Mouse (Mus musculus): ENCODE results near the gene Lrrc8d. TPM values are rescaled to one million over a fixed set of nuclear protein-coding genes. Genes with fewer than 3 reads are reported as not detected.
"Not testable (repeated sequence)": the region's sequence is repeated elsewhere in the genome, so short reads cannot be mapped to it uniquely, and the experiment has no call there.

Gene Lrrc8d
- polyA plus RNA-seq, 1 experiment from 2014 or later = 24.5 TPM

GRCm38 (mm10) chr5:105683912-105684350 is 15.8 kb upstream of the Lrrc8d start:
- peak; percentile 51 for ATAC-seq (ENCODE audit: low FRiP score)
- 15% methylated on average over 4 of the region's 4 CpGs for whole genome bisulfite sequencing
- Histone ChIP-seq H3K4me1 (ENCODE audit: control insufficient read depth, insufficient read depth, low read length) (peaks cover 19% of the 10 kb centered on the region), H3K4me3 (ENCODE audit: low read depth, low read length) (no peak overlapping the region), H3K9ac (ENCODE audit: low read length) (no peak overlapping the region), H3K27ac (ENCODE audit: low read depth, low read length) (no peak overlapping the region), H3K4me2 (no peak overlapping the region), H3K36me3 (ENCODE audit: control insufficient read depth, insufficient read depth, low read length) (no peaks in the 10 kb centered on the region), H3K9me3 (ENCODE audit: control insufficient read depth, low read length) (no peaks in the 10 kb centered on the region), H3K27me3 (ENCODE audit: control insufficient read depth, insufficient read depth, low read length) (no peaks in the 10 kb centered on the region)
- DNase-seq (ENCODE audit: low spot score, missing footprints) = peak; percentile 57

DNA sequence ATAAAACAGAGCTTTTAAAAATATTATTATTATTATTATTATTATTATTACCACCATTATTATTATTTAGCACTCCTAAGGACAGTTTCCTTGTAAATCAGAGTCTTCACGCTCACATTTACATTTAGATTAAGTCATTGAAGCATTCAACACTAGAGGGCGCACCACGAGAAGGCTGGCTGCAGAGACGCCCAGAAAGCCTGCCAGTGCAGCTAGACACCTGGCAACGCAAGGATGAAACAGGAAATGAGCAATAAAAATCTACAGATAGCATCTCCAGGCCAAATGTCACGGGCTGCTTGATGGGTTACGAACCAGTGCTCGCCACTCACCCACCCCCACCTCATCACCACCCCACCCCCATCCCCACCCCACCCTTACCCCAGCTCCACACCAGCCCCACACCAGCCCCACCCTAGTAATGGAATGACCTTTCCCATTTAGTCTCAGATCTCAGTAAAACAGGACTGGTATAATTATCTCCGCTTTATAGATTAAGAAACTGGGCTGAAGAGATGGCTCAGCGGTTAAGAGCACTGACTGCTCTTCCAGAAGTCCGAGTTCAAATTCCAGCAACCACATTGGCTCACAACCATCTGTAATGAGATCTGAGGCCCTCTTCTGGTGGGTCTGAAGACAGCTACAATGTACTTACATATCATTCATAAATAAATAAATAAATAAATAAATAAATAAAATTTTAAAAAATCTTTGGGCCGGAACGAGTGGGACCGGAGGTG is 14.7 kb upstream of the Lrrc8d start:
- Histone ChIP-seq H3K9me3 (ENCODE audit: control insufficient read depth, low read length) (no peaks in the 10 kb centered on the region), H3K27ac (ENCODE audit: low read depth, low read length) (no peak overlapping the region), H3K9ac (ENCODE audit: low read length) (no peak overlapping the region), H3K36me3 (ENCODE audit: control insufficient read depth, insufficient read depth, low read length) (no peaks in the 10 kb centered on the region), H3K4me3 (ENCODE audit: low read depth, low read length) (no peak overlapping the region), H3K4me2 (no peak overlapping the region), H3K4me1 (ENCODE audit: control insufficient read depth, insufficient read depth, low read length) (peaks cover 13% of the 10 kb centered on the region), H3K27me3 (ENCODE audit: control insufficient read depth, insufficient read depth, low read length) (no peaks in the 10 kb centered on the region)
- peak; percentile 61; the same call in 1 of the 2 replicates for ATAC-seq (ENCODE audit: low FRiP score)
- 32% methylated on average over 14 of the region's 14 CpGs for WGBS
- DNase-seq (ENCODE audit: low spot score, missing footprints) = peak; percentile 93

DNA sequence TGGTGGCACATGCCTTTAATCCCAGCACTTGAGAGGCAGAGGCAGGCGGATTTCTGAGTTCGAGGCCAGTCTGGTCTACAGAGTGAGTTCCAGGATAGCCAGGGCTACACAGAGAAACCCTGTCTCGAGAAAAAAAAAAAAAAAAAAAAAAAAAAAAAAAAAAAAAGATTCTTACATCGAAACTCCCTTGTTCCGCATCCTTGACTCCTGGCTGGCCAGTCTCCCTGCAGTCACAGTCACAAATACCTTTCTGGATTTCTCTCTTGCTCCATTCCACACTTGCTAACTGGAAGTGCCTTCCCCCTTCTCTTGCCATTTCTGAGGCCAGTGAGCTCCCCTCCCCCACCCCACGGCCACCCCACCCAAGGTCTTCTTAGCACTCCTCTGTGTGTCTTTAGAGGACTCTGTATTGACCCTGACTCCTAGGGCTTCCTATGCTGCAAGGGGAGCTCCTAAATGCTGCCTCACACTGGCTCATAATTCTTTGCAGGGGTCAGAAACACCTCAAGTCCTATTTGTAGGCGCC is 13.9 kb upstream of the Lrrc8d start:
- 87% methylated on average over 6 of the region's 7 CpGs for WGBS
- H3K4me2 ChIP-seq; ATAC-seq (ENCODE audit: low FRiP score); H3K9ac ChIP-seq (ENCODE audit: low read length); H3K27ac ChIP-seq (ENCODE audit: low read depth, low read length); H3K36me3 ChIP-seq (ENCODE audit: control insufficient read depth, insufficient read depth, low read length); H3K4me3 ChIP-seq (ENCODE audit: low read depth, low read length); H3K9me3 ChIP-seq (ENCODE audit: control insufficient read depth, low read length); H3K4me1 ChIP-seq (ENCODE audit: control insufficient read depth, insufficient read depth, low read length); H3K27me3 ChIP-seq (ENCODE audit: control insufficient read depth, insufficient read depth, low read length): not testable (repeated sequence)
- peak; percentile 69 for DNase-seq (ENCODE audit: low spot score, missing footprints)

GRCm38 (mm10) chr5:105686331-105686995 is 13.3 kb upstream of the Lrrc8d start:
- Histone ChIP-seq H3K27ac (ENCODE audit: low read depth, low read length) (no peak overlapping the region), H3K36me3 (ENCODE audit: control insufficient read depth, insufficient read depth, low read length) (no peaks in the 10 kb centered on the region), H3K9ac (ENCODE audit: low read length) (no peak overlapping the region), H3K4me3 (ENCODE audit: low read depth, low read length) (no peak overlapping the region), H3K4me1 (ENCODE audit: control insufficient read depth, insufficient read depth, low read length) (peaks cover 6% of the 10 kb centered on the region), H3K27me3 (ENCODE audit: control insufficient read depth, insufficient read depth, low read length) (no peaks in the 10 kb centered on the region), H3K9me3 (ENCODE audit: control insufficient read depth, low read length) (no peaks in the 10 kb centered on the region), H3K4me2 (no peak overlapping the region)
- DNase-seq (ENCODE audit: low spot score, missing footprints) = peak; percentile 23
- no peak for ATAC-seq (ENCODE audit: low FRiP score)
- 72% methylated on average over 12 of the region's 12 CpGs for WGBS

- Histone ChIP-seq H3K9me3 (ENCODE audit: control insufficient read depth, low read length) (no peaks in the 10 kb centered on the region), H3K4me1 (ENCODE audit: control insufficient read depth, insufficient read depth, low read length) (no peaks in the 10 kb centered on the region), H3K27ac (ENCODE audit: low read depth, low read length) (no peak overlapping the region), H3K4me2 (no peak overlapping the region), H3K4me3 (ENCODE audit: low read depth, low read length) (no peak overlapping the region), H3K9ac (ENCODE audit: low read length) (no peak overlapping the region), H3K27me3 (ENCODE audit: control insufficient read depth, insufficient read depth, low read length) (no peaks in the 10 kb centered on the region), H3K36me3 (ENCODE audit: control insufficient read depth, insufficient read depth, low read length) (no peaks in the 10 kb centered on the region)
- WGBS = 74% methylated on average over 10 of the region's 10 CpGs
- no peak for ATAC-seq (ENCODE audit: low FRiP score)
- DNase-seq (ENCODE audit: low spot score, missing footprints) = no peak
Observed at GRCm38 (mm10) chr5:105690502-105691454, 9.0 kb upstream of the Lrrc8d start.

DNA sequence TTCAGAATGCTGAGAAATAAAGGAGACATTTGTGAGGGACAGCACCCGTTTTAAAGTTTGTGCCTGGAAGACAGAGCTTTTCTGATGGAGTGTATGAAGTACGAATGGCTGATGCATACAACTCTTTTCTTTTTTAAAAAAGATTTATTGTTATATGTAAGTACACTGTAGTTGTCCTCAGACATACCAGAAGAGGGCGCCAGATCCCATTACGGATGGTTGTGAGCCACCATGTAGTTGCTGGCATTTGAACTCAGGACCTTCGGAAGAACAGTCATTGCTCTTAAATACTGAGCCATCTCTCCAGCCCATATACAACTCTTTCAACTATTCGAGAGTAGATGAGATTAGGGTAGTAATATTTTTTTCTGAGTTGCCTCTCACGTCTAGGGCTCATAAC is 8.1 kb upstream of the Lrrc8d start:
- 82% methylated on average over 7 of the region's 7 CpGs for WGBS
- Histone ChIP-seq H3K4me3 (ENCODE audit: low read depth, low read length) (no peak overlapping the region), H3K27me3 (ENCODE audit: control insufficient read depth, insufficient read depth, low read length) (no peaks in the 10 kb centered on the region), H3K36me3 (ENCODE audit: control insufficient read depth, insufficient read depth, low read length) (no peaks in the 10 kb centered on the region), H3K9ac (ENCODE audit: low read length) (no peak overlapping the region), H3K27ac (ENCODE audit: low read depth, low read length) (no peak overlapping the region), H3K4me2 (no peak overlapping the region), H3K9me3 (ENCODE audit: control insufficient read depth, low read length) (no peaks in the 10 kb centered on the region), H3K4me1 (ENCODE audit: control insufficient read depth, insufficient read depth, low read length) (no peaks in the 10 kb centered on the region)
- no peak for DNase-seq (ENCODE audit: low spot score, missing footprints)
- ATAC-seq (ENCODE audit: low FRiP score) = no peak

DNA sequence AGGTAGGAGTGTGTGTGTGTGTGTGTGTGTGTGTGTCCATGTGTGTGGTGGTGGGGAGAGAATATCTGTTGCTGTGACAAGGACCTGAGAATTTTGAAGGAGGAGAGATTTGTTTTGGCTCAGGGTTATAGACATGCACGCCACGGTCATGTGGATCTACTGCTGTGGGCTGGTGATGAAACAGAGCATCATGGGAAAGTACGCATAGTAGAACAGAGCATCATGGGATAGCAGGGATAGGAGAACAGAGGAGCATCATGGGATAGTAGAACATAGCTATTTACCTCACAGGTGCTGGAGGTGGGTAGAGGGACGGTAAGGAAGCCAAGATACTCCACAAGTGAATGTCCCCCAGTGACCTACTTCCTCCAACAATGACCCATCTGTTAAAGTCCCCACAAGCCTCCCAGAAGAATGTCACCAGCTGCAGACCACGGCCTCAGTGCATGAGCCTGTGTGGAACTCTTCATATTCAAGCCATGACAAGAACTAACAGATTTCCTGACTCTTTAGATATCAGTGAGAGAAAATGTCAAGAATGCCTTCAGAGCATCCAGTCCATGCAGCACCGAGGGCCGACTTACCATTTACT is 5.3 kb upstream of the Lrrc8d start:
- no peak for DNase-seq (ENCODE audit: low spot score, missing footprints)
- H3K27me3 ChIP-seq (ENCODE audit: control insufficient read depth, insufficient read depth, low read length) = no peaks in the 10 kb centered on the region; the same call in 1 of the 2 replicates
- H3K4me1 ChIP-seq (ENCODE audit: control insufficient read depth, insufficient read depth, low read length) = peaks cover 4% of the 10 kb centered on the region; the same call in 1 of the 2 replicates
- no peak overlapping the region for H3K4me2 ChIP-seq
- H3K27ac ChIP-seq (ENCODE audit: low read depth, low read length) = no peak overlapping the region
- no peaks in the 10 kb centered on the region for H3K36me3 ChIP-seq (ENCODE audit: control insufficient read depth, insufficient read depth, low read length)
- H3K9me3 ChIP-seq (ENCODE audit: control insufficient read depth, low read length) = no peaks in the 10 kb centered on the region
- ATAC-seq (ENCODE audit: low FRiP score) = no peak
- 90% methylated on average over 7 of the region's 7 CpGs for WGBS
- H3K9ac ChIP-seq (ENCODE audit: low read length) = no peak overlapping the region
- H3K4me3 ChIP-seq (ENCODE audit: low read depth, low read length) = no peak overlapping the region

GRCm38 (mm10) chr5:105696049-105696448 is 3.7 kb upstream of the Lrrc8d start:
- no peak for ATAC-seq (ENCODE audit: low FRiP score)
- no peak for DNase-seq (ENCODE audit: low spot score, missing footprints)
- H3K9me3 ChIP-seq (ENCODE audit: control insufficient read depth, low read length) = no peaks in the 10 kb centered on the region
- no peaks in the 10 kb centered on the region; the same call in 1 of the 2 replicates for H3K27me3 ChIP-seq (ENCODE audit: control insufficient read depth, insufficient read depth, low read length)
- H3K4me2 ChIP-seq = no peak overlapping the region
- H3K9ac ChIP-seq (ENCODE audit: low read length) = no peak overlapping the region
- H3K36me3 ChIP-seq (ENCODE audit: control insufficient read depth, insufficient read depth, low read length) = no peaks in the 10 kb centered on the region
- no peak overlapping the region for H3K4me3 ChIP-seq (ENCODE audit: low read depth, low read length)
- no peak overlapping the region for H3K27ac ChIP-seq (ENCODE audit: low read depth, low read length)
- peaks cover 8% of the 10 kb centered on the region for H3K4me1 ChIP-seq (ENCODE audit: control insufficient read depth, insufficient read depth, low read length)
- 86% methylated on average over 6 of the region's 6 CpGs for WGBS
